Mouse (Mus musculus): ENCODE data around the gene B020031M17Rik.
A peak's percentile ranks its signal among the peaks of the same experiment; 100 is the strongest.
"Not testable (repeated sequence)": the region's sequence is repeated elsewhere in the genome, so short reads cannot be mapped to it uniquely, and the experiment has no call there.

DNA sequence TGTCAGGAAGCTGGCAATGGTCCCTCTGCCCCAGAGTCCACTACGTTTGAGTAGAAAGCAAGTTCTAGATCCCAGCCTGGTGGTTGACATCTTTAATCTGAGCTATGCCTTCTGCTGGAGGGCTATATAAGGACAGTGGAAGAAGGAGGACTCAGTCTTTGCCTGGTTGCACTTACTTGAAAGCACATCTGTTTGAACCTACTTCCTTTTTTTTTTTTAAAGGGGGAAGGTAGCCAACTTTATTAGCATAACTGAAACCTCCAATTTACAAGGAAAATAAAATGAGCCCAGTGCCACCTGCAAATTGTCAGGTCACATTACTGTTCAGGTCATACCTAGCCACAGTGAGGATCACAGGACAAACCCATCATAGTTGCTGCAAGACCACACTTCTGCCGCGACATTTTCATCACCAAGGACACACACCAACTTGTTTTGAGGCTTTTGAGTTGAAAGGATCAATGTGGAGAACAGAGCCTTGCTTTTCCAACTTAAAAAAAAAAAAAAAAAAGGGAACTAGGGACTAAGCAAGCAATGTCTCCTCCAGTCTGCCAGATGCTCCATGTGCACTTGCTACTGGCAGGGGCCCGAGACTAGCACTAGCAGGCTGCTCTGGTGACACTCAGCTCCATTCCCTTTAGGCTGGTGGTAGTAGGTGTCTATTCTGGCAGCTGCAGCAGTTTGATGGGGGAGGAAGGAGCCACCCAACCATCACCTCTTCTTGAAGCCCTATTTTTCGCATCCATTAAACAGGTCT lies 33.5 kb downstream of the B020031M17Rik start:
- TF ChIP-seq EP300 (IDR thresholded peaks at IDR 0.05; ENCODE audit: low read length) = peak; percentile 64
- not testable (repeated sequence) for TF ChIP-seq RCOR1 (conservative IDR thresholded peaks at IDR 0.05; ENCODE audit: low read depth, low read length); POLR2A (IDR thresholded peaks at IDR 0.05; ENCODE audit: low read depth, low read length)

Data from CH12.LX (cell line).